Mouse (Mus musculus) MEL (cell line): ENCODE data around the gene Fer. TPM values are rescaled to one million over a fixed set of nuclear protein-coding genes. Genes with fewer than 3 reads are reported as not detected.

ENCODE experiments used
- DNase-seq: peaks from one replicate; pipeline ENCODE4 v3.0.0; 2011; ENCODE audit warnings: low read depth, low spot score
- H3K27ac ChIP-seq: 2 replicates; pipeline ENCODE4 v1.5.1; 2012; ENCODE audit warnings: low read depth, mild to moderate bottlenecking, control low read depth, low read length, moderate library complexity; ENCODE audit not compliant: control insufficient read depth
- H3K27me3 ChIP-seq, 2 experiments: fragments of 150-350 bp in 1 of 2; sonication (generic) in 1 of 2; 2 replicates each; pipeline ENCODE4 v1.6.1; 2012; ENCODE audit warnings: low read length in 2 of 2, mild to moderate bottlenecking in 2 of 2, improper control_type of control experiment in 1 of 2, moderate library complexity in 1 of 2; ENCODE audit not compliant: insufficient read depth in 2 of 2, control insufficient read depth in 1 of 2
- H3K36me3 ChIP-seq, 2 experiments: 2 replicates each; pipeline ENCODE4 v1.6.1; 2012 to 2014; ENCODE audit warnings: low read length in 2 of 2, improper control_type of control experiment in 1 of 2, inconsistent platforms in 1 of 2, mild to moderate bottlenecking in 1 of 2; ENCODE audit not compliant: insufficient read depth in 2 of 2, control insufficient read depth in 1 of 2
- H3K4me1 ChIP-seq, 2 experiments: fragments of 150-350 bp in 1 of 2; sonication (generic) in 1 of 2; 2 replicates each; pipeline ENCODE4 v1.6.1; 2012; ENCODE audit warnings: low read length in 2 of 2, improper control_type of control experiment in 1 of 2, mild to moderate bottlenecking in 1 of 2; ENCODE audit not compliant: insufficient read depth in 2 of 2, control insufficient read depth in 1 of 2
- H3K4me3 ChIP-seq, 2 experiments: fragments of 150-350 bp in 1 of 2; sonication (generic) in 1 of 2; 2 replicates each; pipeline ENCODE4 v1.5.1; 2012; ENCODE audit warnings: low read depth in 2 of 2, low read length in 2 of 2, mild to moderate bottlenecking in 2 of 2, moderate library complexity in 2 of 2, control low read depth in 1 of 2, improper control_type of control experiment in 1 of 2; ENCODE audit not compliant: control insufficient read depth in 1 of 2, insufficient read depth in 1 of 2
- H3K79me2 ChIP-seq: 2 replicates; pipeline ENCODE4 v1.6.1; 2012; ENCODE audit warnings: mild to moderate bottlenecking, low read length, moderate library complexity; ENCODE audit not compliant: control insufficient read depth, poor library complexity, insufficient read depth
- H3K9ac ChIP-seq: 2 replicates; pipeline ENCODE4 v1.6.1; 2012; ENCODE audit warnings: low read depth, mild to moderate bottlenecking, control low read depth, low read length, moderate library complexity; ENCODE audit not compliant: control insufficient read depth, poor library complexity, severe bottlenecking
- H3K9me3 ChIP-seq: fragments of 150-350 bp; sonication (generic); replicated peaks from 2 replicates; pipeline ENCODE4 v1.6.1; 2012; ENCODE audit warnings: mild to moderate bottlenecking, low read length, improper control_type of control experiment, moderate library complexity; ENCODE audit not compliant: insufficient read depth
- BHLHE40 ChIP-seq: IDR thresholded peaks from 2 replicates; pipeline ENCODE4 v1.6.1; 2012; ENCODE audit warnings: low read depth, mild to moderate bottlenecking, inconsistent platforms, low read length, improper control_type of control experiment, borderline replicate concordance
- CHD2 ChIP-seq: IDR thresholded peaks from 2 replicates; pipeline ENCODE4 v1.6.1; 2011; ENCODE audit warnings: low read length, improper control_type of control experiment
- CTCF ChIP-seq, 3 experiments: IDR thresholded peaks in 2 of 3; conservative IDR thresholded peaks in 1 of 3; 2 replicates each; pipeline ENCODE4 v1.5.1; 2011 to 2012; ENCODE audit warnings: low read length in 3 of 3, low read depth in 2 of 3, mild to moderate bottlenecking in 2 of 3, improper control_type of control experiment in 1 of 3, inconsistent platforms in 1 of 3, mixed read lengths in 1 of 3, moderate library complexity in 1 of 3; ENCODE audit not compliant: control insufficient read depth in 1 of 3, insufficient read depth in 1 of 3, poor library complexity in 1 of 3, severe bottlenecking in 1 of 3
- ELF1 ChIP-seq: IDR thresholded peaks from 2 replicates; pipeline ENCODE4 v1.6.1; 2014; ENCODE audit warnings: low read depth, mild to moderate bottlenecking, inconsistent platforms, low read length, improper control_type of control experiment, moderate library complexity
- EP300 ChIP-seq, 2 experiments: IDR thresholded peaks; 2 replicates each; pipeline ENCODE4 v1.6.1; 2011; ENCODE audit warnings: improper control_type of control experiment in 2 of 2, low read length in 2 of 2, low read depth in 1 of 2, mild to moderate bottlenecking in 1 of 2
- ETS1 ChIP-seq: IDR thresholded peaks from 2 replicates; pipeline ENCODE4 v1.6.1; 2012; ENCODE audit warnings: low read depth, mild to moderate bottlenecking, inconsistent platforms, low read length, improper control_type of control experiment, moderate library complexity
- HCFC1 ChIP-seq: IDR thresholded peaks from 2 replicates; pipeline ENCODE4 v1.6.1; 2012; ENCODE audit warnings: low read depth, mild to moderate bottlenecking, inconsistent platforms, low read length, improper control_type of control experiment, moderate library complexity
- JUND ChIP-seq: IDR thresholded peaks from 2 replicates; pipeline ENCODE4 v1.6.1; 2011; ENCODE audit warnings: low read depth, mild to moderate bottlenecking, improper control_type of control experiment, low read length
- KAT2A ChIP-seq: conservative IDR thresholded peaks from 2 replicates; pipeline ENCODE4 v1.6.1; 2012; ENCODE audit warnings: low read depth, low read length, improper control_type of control experiment, inconsistent platforms
- MAFK ChIP-seq: IDR thresholded peaks from 2 replicates; pipeline ENCODE4 v1.6.1; 2011; ENCODE audit warnings: low read depth, mild to moderate bottlenecking, low read length, improper control_type of control experiment, borderline replicate concordance
- MAX ChIP-seq: IDR thresholded peaks from 2 replicates; pipeline ENCODE4 v1.6.1; 2011; ENCODE audit warnings: low read length, improper control_type of control experiment
- MAZ ChIP-seq: IDR thresholded peaks from 2 replicates; pipeline ENCODE4 v1.6.1; 2012; ENCODE audit warnings: low read depth, mild to moderate bottlenecking, inconsistent platforms, low read length, improper control_type of control experiment
- MEF2A ChIP-seq: IDR thresholded peaks from 2 replicates; pipeline ENCODE4 v1.6.1; 2014; ENCODE audit warnings: low read depth, mild to moderate bottlenecking, inconsistent platforms, low read length, improper control_type of control experiment; ENCODE audit not compliant: poor library complexity, insufficient replicate concordance, severe bottlenecking; ENCODE audit errors: extremely low read depth
- MYC ChIP-seq: IDR thresholded peaks from 2 replicates; pipeline ENCODE4 v1.6.1; 2011; ENCODE audit warnings: low read depth, mild to moderate bottlenecking, low read length, improper control_type of control experiment, moderate library complexity
- NRF1 ChIP-seq: IDR thresholded peaks from 2 replicates; pipeline ENCODE4 v1.6.1; 2014; ENCODE audit warnings: low read depth, mild to moderate bottlenecking, inconsistent platforms, low read length, improper control_type of control experiment, moderate library complexity; ENCODE audit not compliant: poor library complexity, insufficient read depth, severe bottlenecking
- RAD21 ChIP-seq: IDR thresholded peaks from 2 replicates; pipeline ENCODE4 v1.6.1; 2011; ENCODE audit warnings: mild to moderate bottlenecking, low read depth, low read length, improper control_type of control experiment
- RCOR1 ChIP-seq: IDR thresholded peaks from 2 replicates; pipeline ENCODE4 v1.6.1; 2012; ENCODE audit warnings: low read depth, mild to moderate bottlenecking, inconsistent platforms, low read length, improper control_type of control experiment
- SIN3A ChIP-seq: IDR thresholded peaks from 2 replicates; pipeline ENCODE4 v1.6.1; 2012; ENCODE audit warnings: low read length, improper control_type of control experiment, inconsistent platforms
- SMC3 ChIP-seq: IDR thresholded peaks from 2 replicates; pipeline ENCODE4 v1.6.1; 2011; ENCODE audit warnings: low read depth, low read length, improper control_type of control experiment
- TAL1 ChIP-seq: IDR thresholded peaks from 2 replicates; pipeline ENCODE4 v1.6.1; 2012; ENCODE audit warnings: mild to moderate bottlenecking, inconsistent platforms, low read length, moderate library complexity, mixed read lengths
- TBP ChIP-seq: IDR thresholded peaks from 2 replicates; pipeline ENCODE4 v1.8.0; 2011; ENCODE audit warnings: low read depth, low read length, improper control_type of control experiment
- UBTF ChIP-seq: IDR thresholded peaks from 2 replicates; pipeline ENCODE4 v1.6.1; 2012; ENCODE audit warnings: low read depth, mild to moderate bottlenecking, inconsistent platforms, low read length, improper control_type of control experiment, moderate library complexity, borderline replicate concordance; ENCODE audit not compliant: insufficient read depth
- USF2 ChIP-seq, 2 experiments: IDR thresholded peaks; 2 replicates each; pipeline ENCODE4 v1.6.1; 2011 to 2012; ENCODE audit warnings: improper control_type of control experiment in 2 of 2, low read length in 2 of 2, borderline replicate concordance in 1 of 2, inconsistent platforms in 1 of 2, low read depth in 1 of 2, mild to moderate bottlenecking in 1 of 2; ENCODE audit not compliant: insufficient read depth in 1 of 2
- ZC3H11A ChIP-seq: IDR thresholded peaks from 2 replicates; pipeline ENCODE4 v1.6.1; 2012; ENCODE audit warnings: low read depth, mild to moderate bottlenecking, inconsistent platforms, low read length, improper control_type of control experiment
- polyA plus RNA-seq, 2 experiments: library from polyadenylated mRNA; stranded (reverse) in 1 of 2; unstranded in 1 of 2; fragments of >175 nt in 1 of 2; fragments of >200 nt in 1 of 2; gene quantifications; 2 replicates each; pipeline versions ENCODE4 v1.2.1 to v1.2.4; 2012; ENCODE audit warnings: low replicate concordance in 2 of 2, low read depth in 1 of 2; ENCODE audit not compliant: insufficient read length in 2 of 2, insufficient read depth in 1 of 2, missing spikeins in 1 of 2
- total RNA-seq: library from RNA; depleted of rRNA; stranded (reverse); fragments of 300-350 nt; gene quantifications from 2 replicates; pipeline ENCODE4 v1.2.3, GENCODE M21; 2012

Fer gene
- total and polyA plus RNA-seq, 3 experiments = 8.5 to 11.2 TPM; not detected in 1

DNA sequence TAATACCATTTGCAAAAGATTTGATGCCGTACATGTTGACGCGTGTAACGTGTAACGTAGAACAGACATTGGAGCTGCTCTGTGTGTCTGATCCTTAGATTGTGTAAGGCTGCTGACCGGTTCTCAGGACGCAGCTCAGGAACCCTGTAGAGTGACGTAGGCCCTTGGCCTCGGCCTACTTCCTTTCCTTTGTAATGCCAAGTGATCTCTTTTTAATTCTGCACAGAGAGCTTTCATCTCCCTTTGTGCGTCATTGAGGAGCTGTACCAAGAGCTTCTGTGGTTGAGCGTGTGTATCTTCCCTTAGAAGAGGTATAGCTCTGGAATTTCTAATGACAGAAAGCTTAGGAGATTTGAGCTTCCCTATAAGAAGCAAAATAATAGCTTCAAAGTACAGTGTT, 190.8 kb downstream of the Fer start:
- Histone ChIP-seq H3K9ac (no peak overlapping the region), H3K79me2 (no peaks in the 10 kb centered on the region), H3K27me3 (no peaks in the 10 kb centered on the region), H3K27ac (no peak overlapping the region), H3K4me1 (no peaks in the 10 kb centered on the region), H3K9me3 (no peaks in the 10 kb centered on the region), H3K36me3 (no peaks in the 10 kb centered on the region), H3K4me3 (no peak overlapping the region)
- DNase-seq = no peak
- TF ChIP-seq TAL1 = no peak
- TF ChIP-seq MAZ = no peak
- TF ChIP-seq ELF1 = no peak
- TF ChIP-seq JUND = no peak
- no peak for TF ChIP-seq ZC3H11A
- no peak for TF ChIP-seq UBTF
- TF ChIP-seq RAD21 = no peak
- no peak for TF ChIP-seq HCFC1
- no peak for TF ChIP-seq SIN3A
- TF ChIP-seq RCOR1 = no peak
- no peak for TF ChIP-seq CHD2
- no peak for TF ChIP-seq MAX
- TF ChIP-seq CTCF (IDR thresholded peaks at IDR 0.05 in 2 of 3, conservative IDR thresholded peaks at IDR 0.05 in 1 of 3; ENCODE audit: control insufficient read depth in 1 of 3, insufficient read depth in 1 of 3, low read depth in 2 of 3, low read length in 3 of 3, poor library complexity in 1 of 3, severe bottlenecking in 1 of 3) = no peak
- no peak for TF ChIP-seq SMC3
- no peak for TF ChIP-seq MEF2A
- no peak for TF ChIP-seq NRF1
- TF ChIP-seq BHLHE40 = no peak
- TF ChIP-seq TBP = no peak

- Histone ChIP-seq H3K9ac (no peak overlapping the region), H3K27ac (no peak overlapping the region), H3K79me2 (no peaks in the 10 kb centered on the region), H3K36me3 (no peaks in the 10 kb centered on the region), H3K9me3 (no peaks in the 10 kb centered on the region), H3K4me3 (no peak overlapping the region), H3K27me3 (no peaks in the 10 kb centered on the region), H3K4me1 (no peaks in the 10 kb centered on the region)
- TF ChIP-seq EP300 (IDR thresholded peaks at IDR 0.05; ENCODE audit: low read depth in 1 of 2, low read length in 2 of 2) = no peak
- TF ChIP-seq USF2 (IDR thresholded peaks at IDR 0.05; ENCODE audit: borderline replicate concordance in 1 of 2, insufficient read depth in 1 of 2, low read depth in 1 of 2, low read length in 2 of 2) = no peak
- no peak for TF ChIP-seq UBTF
- TF ChIP-seq MAX = no peak
- no peak for TF ChIP-seq MAFK
- TF ChIP-seq KAT2A = no peak
- no peak for TF ChIP-seq ELF1
- TF ChIP-seq MYC = no peak
- TF ChIP-seq ETS1 = no peak
- no peak for DNase-seq
These were observed 197.7 kb downstream of the Fer start for GRCm38 (mm10) chr17:64060529-64060928.
